Mouse (Mus musculus) forebrain, embryonic 11.5 days (tissue): ENCODE results near the gene Them5. TPM values are rescaled to one million over a fixed set of nuclear protein-coding genes. Genes with fewer than 3 reads are reported as not detected.
A peak's percentile ranks its signal among the peaks of the same experiment; 100 is the strongest.

Experiments
- ATAC-seq: fragments of 200-750 bp; cut with Nextera tagmentation; replicated peaks from 2 replicates; pipeline ENCODE4 v1.8.0; 2017; ENCODE audit warnings: moderate TSS enrichment; ENCODE audit not compliant: low FRiP score
- DNase-seq: peaks from one replicate; pipeline ENCODE4 v3.0.0-alpha.2; 2017; ENCODE audit warnings: low spot score
- H3K27ac ChIP-seq: fragments of 300-500 bp; sonication (generic); 2 replicates; pipeline ENCODE4 v1.5.1; 2014; ENCODE audit warnings: low read depth, low read length
- H3K27me3 ChIP-seq: fragments of 300-500 bp; sonication (generic); 2 replicates; pipeline ENCODE4 v1.6.1; 2014; ENCODE audit warnings: mild to moderate bottlenecking, low read length, mixed read lengths; ENCODE audit not compliant: control insufficient read depth, insufficient read depth
- H3K36me3 ChIP-seq: fragments of 300-500 bp; sonication (generic); 2 replicates; pipeline ENCODE4 v1.6.1; 2014; ENCODE audit warnings: mild to moderate bottlenecking, low read length, moderate library complexity, mixed read lengths; ENCODE audit not compliant: control insufficient read depth, insufficient read depth
- H3K4me1 ChIP-seq: fragments of 300-500 bp; sonication (generic); replicated peaks from 2 replicates; pipeline ENCODE4 v1.6.1; 2014; ENCODE audit warnings: low read length, mixed read lengths; ENCODE audit not compliant: control insufficient read depth, insufficient read depth
- H3K4me2 ChIP-seq: fragments of 300-500 bp; sonication (generic); 2 replicates; pipeline ENCODE4 v1.6.1; 2014; ENCODE audit warnings: low read depth, mild to moderate bottlenecking, low read length, moderate library complexity, mixed read lengths; ENCODE audit not compliant: severe bottlenecking
- H3K4me3 ChIP-seq: fragments of 300-500 bp; sonication (generic); 2 replicates; pipeline ENCODE4 v1.5.1; 2014; ENCODE audit warnings: low read depth, low read length
- H3K9ac ChIP-seq: fragments of 300-500 bp; sonication (generic); 2 replicates; pipeline ENCODE4 v1.6.1; 2014; ENCODE audit warnings: low read length
- H3K9me3 ChIP-seq: fragments of 300-500 bp; sonication (generic); 2 replicates; pipeline ENCODE4 v1.6.1; 2016; ENCODE audit warnings: low read length, mixed read lengths; ENCODE audit not compliant: control insufficient read depth
- WGBS: fragments of 180-500 bp; shearing (Covaris S2); extraction: QIAGEN DNeasy Blood & Tissue Kit; methylation state at CpG from one replicate; pipeline ENCODE4 v1.1.7; 2014; 5-methylcytosine and 5-hydroxymethylcytosine counted together
- polyA plus RNA-seq: library from polyadenylated mRNA; unstranded; fragments of >200 nt; fragmentation: Nextera tagmentation; extraction: Ambion mirVana; gene quantifications from 2 replicates; pipeline ENCODE4 v1.2.1, GENCODE M21; 2014

Them5 gene
- polyA plus RNA-seq = 0.35 and 0.57 TPM in 2 replicates

DNA sequence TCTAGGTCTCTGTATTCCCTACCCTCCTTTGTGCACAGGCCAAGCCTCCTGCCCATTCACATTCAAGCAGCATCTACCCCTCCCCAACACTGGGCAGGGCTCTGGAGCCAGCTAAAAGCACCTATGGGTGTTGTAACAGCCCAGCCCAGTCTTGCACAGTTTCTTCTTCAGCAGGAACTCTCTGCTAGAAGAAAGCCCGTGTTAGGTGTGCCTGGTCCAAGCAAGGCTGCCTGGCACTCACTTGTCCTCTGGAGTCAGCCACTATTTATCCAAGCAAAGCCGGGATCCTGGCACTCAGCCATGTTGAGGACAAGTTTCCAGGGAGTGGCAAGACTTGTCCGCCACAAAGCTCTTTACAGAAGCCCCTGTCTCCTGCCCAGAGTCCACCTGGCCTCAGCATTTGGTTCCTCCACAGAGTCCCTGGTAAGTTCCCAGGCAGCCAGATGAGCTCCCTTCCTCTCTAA lies at the start of gene Them5:
TSS of gene Them5 (plus strand) at position 141 of the 464 bp plus-strand sequence.
- H3K4me2 ChIP-seq = no peak within 1 kb of the TSS
- no peaks in the 10 kb centered on the region for H3K36me3 ChIP-seq
- no peak within 1 kb of the TSS for H3K9ac ChIP-seq
- no peaks in the 10 kb centered on the region for H3K9me3 ChIP-seq
- ATAC-seq (no peak), DNase-seq (no peak)
- WGBS = 75% methylated on average over 3 of the region's 3 CpGs
- no peak within 1 kb of the TSS for H3K27ac ChIP-seq
- no peaks in the 10 kb centered on the region for H3K4me1 ChIP-seq
- H3K4me3 ChIP-seq = no peak within 1 kb of the TSS
- H3K27me3 ChIP-seq = no peaks in the 10 kb centered on the region

DNA sequence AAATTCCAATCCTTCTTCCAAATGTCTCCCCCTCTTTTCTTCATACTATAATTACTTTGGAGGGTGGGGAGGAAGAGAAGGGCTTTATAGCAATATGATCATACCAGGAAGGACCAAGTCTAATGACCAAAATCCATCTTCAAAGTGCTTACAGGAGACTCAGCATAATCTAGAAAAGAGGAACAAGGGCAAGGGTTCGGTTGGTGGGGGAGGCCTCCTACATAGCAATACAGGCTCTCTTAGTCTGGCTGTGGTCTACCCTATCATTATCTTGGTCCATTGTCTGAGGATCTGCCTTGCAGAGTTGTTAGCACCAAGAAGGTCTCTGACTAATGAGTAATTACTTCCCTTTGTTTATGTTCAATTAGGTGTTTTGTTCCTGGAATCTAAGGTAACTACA lies 36.4 kb upstream of the Them5 start:
- no peak for ATAC-seq
- H3K4me3 ChIP-seq = no peak overlapping the region
- H3K27me3 ChIP-seq = no peaks in the 10 kb centered on the region
- H3K9ac ChIP-seq = no peak overlapping the region
- no peak overlapping the region for H3K27ac ChIP-seq
- no peak overlapping the region for H3K4me2 ChIP-seq
- no peaks in the 10 kb centered on the region for H3K9me3 ChIP-seq
- DNase-seq = no peak
- H3K36me3 ChIP-seq = no peaks in the 10 kb centered on the region
- 56% methylated on average over 1 of the region's 1 CpGs for WGBS
- H3K4me1 ChIP-seq = no peaks in the 10 kb centered on the region

DNA sequence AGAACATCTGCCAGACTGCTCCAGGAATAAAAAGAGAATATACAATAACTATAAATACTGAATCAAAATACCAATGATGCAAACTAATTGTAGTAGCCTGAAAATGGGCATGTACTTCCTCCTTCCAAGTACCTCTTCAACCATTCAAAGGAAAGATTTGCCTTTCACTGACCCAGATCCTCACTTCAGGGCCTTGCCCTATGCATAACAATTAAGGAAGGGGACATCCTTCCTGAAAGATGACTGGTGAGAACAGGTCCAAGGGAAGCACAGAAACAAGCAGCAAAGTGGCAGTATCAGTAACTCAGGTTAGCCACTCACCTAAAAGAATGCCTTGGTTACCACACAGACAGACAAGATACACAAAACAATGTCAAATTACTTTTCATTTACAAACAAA lies 34.9 kb upstream of the Them5 start:
- Histone ChIP-seq H3K4me2 (no peak overlapping the region), H3K9ac (no peak overlapping the region), H3K36me3 (no peaks in the 10 kb centered on the region), H3K27me3 (no peaks in the 10 kb centered on the region), H3K4me3 (no peak overlapping the region), H3K27ac (no peak overlapping the region), H3K4me1 (no peaks in the 10 kb centered on the region), H3K9me3 (no peaks in the 10 kb centered on the region)
- no peak for DNase-seq
- ATAC-seq = no peak

DNA sequence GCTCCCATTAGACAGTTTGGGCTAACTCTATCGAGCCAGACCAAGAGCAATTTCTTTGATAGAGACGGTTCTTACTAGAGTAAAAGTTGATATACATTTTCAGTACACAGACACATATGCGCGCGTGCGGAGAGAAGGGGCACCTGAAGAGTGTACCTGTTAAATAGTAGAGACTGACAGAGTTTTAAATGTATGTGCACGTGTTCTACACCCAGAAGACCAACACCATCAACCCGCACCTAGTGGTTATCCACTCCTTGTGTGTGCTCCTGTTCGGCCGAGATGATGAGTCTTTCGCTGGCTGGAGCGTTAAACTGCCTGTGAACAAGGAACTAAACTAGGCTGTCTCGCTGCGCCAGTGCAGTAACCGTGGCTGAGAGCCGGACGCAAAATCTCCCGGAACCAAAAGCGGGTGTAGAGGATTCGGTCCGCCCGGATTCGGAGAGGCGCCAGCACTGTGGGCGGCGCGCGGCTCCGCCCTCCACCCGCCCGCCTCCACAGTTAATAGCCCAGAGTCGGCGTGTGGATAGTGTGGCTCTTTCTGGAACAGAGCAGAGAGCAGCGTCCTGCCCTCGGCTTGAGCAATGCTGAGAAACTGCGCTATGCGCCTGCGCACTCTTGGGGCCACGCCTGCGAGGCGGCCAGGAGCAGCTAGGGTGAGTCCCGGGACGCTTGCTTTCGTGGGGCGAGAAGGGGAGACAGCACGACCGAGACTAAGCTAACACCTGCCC lies 32.1 kb upstream of the Them5 start, which contains the start of gene Them4:
TSS of gene Them4 (plus strand) at position 457 of the 731 bp plus-strand sequence.
- 0 out of 2 replicates have a peak within 1 kb of the TSS, but pooled peaks have one; percentile 39 for H3K27ac ChIP-seq
- 3% methylated on average over 47 of the region's 47 CpGs for WGBS
- peak within 1 kb of the TSS; percentile 72 for H3K4me2 ChIP-seq
- H3K27me3 ChIP-seq = no peaks in the 10 kb centered on the region
- ATAC-seq (peak; percentile 97), DNase-seq (peak; percentile 95)
- no peaks in the 10 kb centered on the region for H3K36me3 ChIP-seq
- H3K9me3 ChIP-seq = no peaks in the 10 kb centered on the region
- H3K9ac ChIP-seq = peak within 1 kb of the TSS; percentile 64
- no peaks in the 10 kb centered on the region for H3K4me1 ChIP-seq
- peak within 1 kb of the TSS; percentile 52 for H3K4me3 ChIP-seq

DNA sequence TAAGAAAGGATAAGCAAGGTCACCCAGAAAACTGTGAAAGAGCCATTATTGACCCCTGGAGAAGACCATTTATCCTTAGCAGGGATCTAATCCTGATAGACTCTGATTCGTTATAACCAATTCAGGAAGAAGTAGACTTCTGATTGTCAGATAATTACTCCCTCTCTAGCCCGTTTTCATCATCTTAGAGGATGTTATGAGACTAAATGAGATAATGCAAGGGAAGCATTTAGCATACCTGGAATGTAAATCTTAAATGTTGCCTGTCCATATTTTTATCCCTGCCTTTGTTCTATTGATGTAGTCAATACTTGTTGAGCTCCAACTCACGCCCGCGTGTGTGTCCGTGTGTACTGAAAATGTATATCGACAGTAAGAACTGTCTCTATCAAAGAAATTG lies 31.4 kb upstream of the Them5 start:
- H3K9ac ChIP-seq = peak overlapping the region; percentile 64
- H3K27me3 ChIP-seq = no peaks in the 10 kb centered on the region
- H3K27ac ChIP-seq = 0 out of 2 replicates have a peak overlapping the region, but pooled peaks have one; percentile 39
- DNase-seq (no peak), ATAC-seq (no peak)
- H3K4me3 ChIP-seq = peak overlapping the region; percentile 52
- no peaks in the 10 kb centered on the region for H3K4me1 ChIP-seq
- H3K36me3 ChIP-seq = no peaks in the 10 kb centered on the region
- H3K4me2 ChIP-seq = peak overlapping the region; percentile 72
- WGBS = 48% methylated on average over 7 of the region's 7 CpGs
- H3K9me3 ChIP-seq = no peaks in the 10 kb centered on the region

DNA sequence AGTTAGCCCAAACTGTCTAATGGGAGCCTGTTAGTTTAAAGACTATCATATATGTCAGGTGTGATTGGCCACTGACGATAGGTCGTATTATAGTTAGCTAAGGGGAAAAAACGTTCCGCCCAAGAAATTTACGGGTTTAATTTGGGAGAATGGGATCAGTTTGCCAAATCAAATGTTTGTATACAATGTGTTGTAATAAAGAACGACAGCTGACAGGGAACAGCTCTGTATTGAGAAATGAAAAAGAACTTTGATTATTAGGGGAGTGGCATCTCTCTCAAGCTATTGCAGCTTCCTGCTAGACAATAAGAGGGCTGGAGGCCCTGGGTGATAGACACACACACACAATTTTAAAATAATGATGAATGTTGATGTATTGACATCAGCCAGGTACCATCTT lies 31.0 kb upstream of the Them5 start:
- no peak for ATAC-seq

DNA sequence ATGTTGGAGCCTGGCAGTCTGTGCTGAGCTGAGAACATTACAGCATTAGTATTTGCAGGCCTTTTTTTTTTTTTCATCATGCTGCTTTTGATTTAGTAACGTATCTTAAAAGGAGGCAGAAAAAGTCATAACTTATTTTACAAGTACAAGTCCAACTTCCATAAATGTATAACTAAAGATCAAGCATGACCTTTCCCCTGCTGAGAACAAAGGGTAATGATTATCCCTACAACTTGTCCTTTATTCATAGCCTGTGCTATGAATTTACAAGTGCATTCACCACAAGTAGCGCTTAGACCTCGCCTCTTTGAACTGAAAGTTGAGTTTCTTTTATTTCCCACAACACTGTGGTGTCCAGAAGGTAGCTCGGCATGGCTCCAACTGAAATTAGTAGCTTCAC lies 30.5 kb upstream of the Them5 start:
- WGBS = 85% methylated on average over 4 of the region's 4 CpGs
- no peak for DNase-seq
- Histone ChIP-seq H3K27me3 (no peaks in the 10 kb centered on the region), H3K4me1 (no peaks in the 10 kb centered on the region), H3K36me3 (no peaks in the 10 kb centered on the region), H3K4me2 (no peak overlapping the region), H3K9ac (no peak overlapping the region), H3K27ac (no peak overlapping the region), H3K9me3 (no peaks in the 10 kb centered on the region), H3K4me3 (no peak overlapping the region)
- ATAC-seq = no peak

More for the DNA sequence above, 31.0 kb upstream of the Them5 start:
- Histone ChIP-seq H3K4me2 (peak overlapping the region; percentile 72), H3K9me3 (no peaks in the 10 kb centered on the region), H3K36me3 (no peaks in the 10 kb centered on the region), H3K9ac (no peak overlapping the region), H3K27me3 (no peaks in the 10 kb centered on the region), H3K27ac (no peak overlapping the region), H3K4me3 (peak overlapping the region; percentile 52; the same call in 1 of the 2 replicates), H3K4me1 (no peaks in the 10 kb centered on the region)
- 78% methylated on average over 6 of the region's 6 CpGs for WGBS
- DNase-seq = no peak

DNA sequence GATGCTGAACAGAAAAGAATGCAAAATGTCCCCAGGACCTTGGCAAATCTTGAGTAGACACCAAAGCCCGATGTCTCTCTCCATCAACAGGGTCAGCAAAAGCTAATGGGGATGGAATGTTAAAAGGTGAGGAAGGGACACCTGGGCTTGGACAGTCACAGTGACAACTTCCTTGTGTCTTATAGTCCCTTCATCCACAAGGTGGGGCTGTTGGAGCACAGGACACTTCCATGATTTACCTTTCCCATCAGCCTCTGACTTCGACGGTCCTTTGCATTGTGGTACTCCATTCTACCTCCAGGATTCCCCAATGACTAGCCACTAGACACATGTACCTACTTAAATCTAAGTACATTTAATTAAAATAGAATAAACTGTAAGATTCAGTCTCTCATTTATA lies 13.2 kb upstream of the Them5 start:
- ATAC-seq (no peak), DNase-seq (no peak)
- no peaks in the 10 kb centered on the region for H3K9me3 ChIP-seq
- H3K27ac ChIP-seq = no peak overlapping the region
- no peak overlapping the region for H3K4me2 ChIP-seq
- H3K27me3 ChIP-seq = no peaks in the 10 kb centered on the region
- H3K36me3 ChIP-seq = no peaks in the 10 kb centered on the region
- no peak overlapping the region for H3K4me3 ChIP-seq
- no peaks in the 10 kb centered on the region for H3K4me1 ChIP-seq
- WGBS = 65% methylated on average over 3 of the region's 3 CpGs
- H3K9ac ChIP-seq = no peak overlapping the region

DNA sequence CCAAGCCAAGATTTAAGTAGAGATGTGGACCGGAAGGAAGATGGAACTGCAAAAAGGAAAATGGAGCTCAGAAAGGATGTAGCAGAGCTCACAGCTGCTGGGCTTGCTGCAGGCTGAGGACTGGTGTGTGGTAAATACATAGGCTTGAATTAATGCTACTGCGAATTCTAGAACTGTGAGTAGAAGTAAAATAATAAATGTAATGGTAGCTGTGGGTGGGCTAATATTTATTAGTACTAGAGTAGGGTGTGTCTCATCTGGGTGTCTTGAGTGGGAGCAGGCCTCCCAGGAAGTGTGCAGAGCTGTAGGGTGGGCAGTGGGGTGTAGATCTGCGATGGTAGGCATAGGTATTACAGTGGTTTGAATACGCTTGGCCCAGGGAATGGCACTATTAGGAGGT lies 7.5 kb upstream of the Them5 start:
- H3K4me1 ChIP-seq = no peaks in the 10 kb centered on the region
- no peaks in the 10 kb centered on the region for H3K36me3 ChIP-seq
- 91% methylated on average over 4 of the region's 4 CpGs for WGBS
- H3K27me3 ChIP-seq = no peaks in the 10 kb centered on the region
- H3K4me2 ChIP-seq = no peak overlapping the region
- no peak overlapping the region for H3K4me3 ChIP-seq
- H3K9me3 ChIP-seq = no peaks in the 10 kb centered on the region
- H3K9ac ChIP-seq = no peak overlapping the region
- no peak overlapping the region for H3K27ac ChIP-seq
- DNase-seq (no peak), ATAC-seq (no peak)
